Mouse (Mus musculus) frontal cortex, adult 2 months (tissue): ENCODE data around the gene Eml4. TPM values are rescaled to one million over a fixed set of nuclear protein-coding genes. Genes with fewer than 3 reads are reported as not detected.

Experiments
- DNase-seq, 2 experiments: peaks; one replicate each; pipeline ENCODE4 v3.0.0; 2022; ENCODE audit warnings: low spot score in 1 of 2; ENCODE audit errors: extremely low spot score in 1 of 2
- polyA plus RNA-seq: library from polyadenylated mRNA; depleted of rRNA; stranded (reverse); fragments of >200 nt; gene quantifications from 2 replicates; pipeline ENCODE4 v1.2.3, GENCODE M21; 2012

The Eml4 gene
- polyA plus RNA-seq, 1 experiment, result 26.0 TPM

DNA sequence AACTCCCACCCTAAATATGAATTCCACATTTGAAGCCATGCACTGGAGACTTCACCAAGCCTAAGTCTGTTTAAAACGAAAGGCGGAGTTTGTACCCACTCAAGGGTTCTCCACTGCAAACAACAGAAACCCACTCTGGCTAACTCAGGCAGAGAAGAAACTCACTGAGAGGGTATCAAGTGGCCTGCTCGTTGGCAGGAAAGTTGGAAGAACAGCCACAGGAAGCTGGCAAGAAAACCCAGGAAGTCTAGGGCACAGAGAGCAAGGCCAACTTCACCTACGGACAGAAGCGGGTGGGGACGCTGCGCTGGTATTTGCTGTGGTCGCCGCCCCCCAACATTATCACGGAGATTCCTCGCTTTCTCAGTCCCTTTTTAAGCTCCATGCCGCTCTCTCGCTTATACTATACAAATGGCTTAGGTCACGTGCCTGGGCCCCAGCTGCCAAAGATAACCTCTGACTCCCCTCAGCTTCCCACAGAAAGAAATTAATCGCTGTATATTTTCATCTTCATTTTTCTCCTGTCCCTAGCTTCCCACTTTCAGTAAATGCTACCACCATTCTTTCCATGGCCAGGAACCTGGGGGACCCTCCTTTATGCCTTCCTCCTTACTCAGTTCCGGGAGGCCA, 9.7 kb upstream of the Eml4 start:
- no peak for DNase-seq

- no peak for DNase-seq
These were observed 6.5 kb upstream of the Eml4 start for GRCm38 (mm10) chr17:83344226-83344625.

- DNase-seq, result no peak
These were observed 2.5 kb upstream of the Eml4 start for GRCm38 (mm10) chr17:83348056-83348822.

DNA sequence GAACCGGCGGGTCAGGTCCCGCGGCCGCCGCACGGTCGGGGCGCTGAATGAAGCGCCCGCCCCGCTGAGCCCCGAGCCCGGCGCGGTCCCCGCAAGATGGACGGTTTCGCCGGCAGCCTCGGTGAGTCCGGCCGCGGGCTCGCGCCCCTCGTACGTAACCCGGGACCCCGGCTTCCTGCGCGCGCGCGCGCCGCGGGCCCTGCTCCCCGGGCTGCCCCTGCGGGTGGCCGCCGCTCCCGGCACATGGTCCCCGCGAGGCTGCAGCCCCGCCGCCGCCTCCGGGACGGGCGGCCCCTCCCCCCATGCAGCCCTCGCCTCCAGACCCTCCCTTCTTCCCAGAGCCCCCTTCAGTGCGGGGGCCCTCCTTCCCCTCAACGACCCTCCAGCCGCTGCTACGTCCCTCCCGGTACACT, 394 bp downstream of the Eml4 start:
- DNase-seq, result no peak

DNA sequence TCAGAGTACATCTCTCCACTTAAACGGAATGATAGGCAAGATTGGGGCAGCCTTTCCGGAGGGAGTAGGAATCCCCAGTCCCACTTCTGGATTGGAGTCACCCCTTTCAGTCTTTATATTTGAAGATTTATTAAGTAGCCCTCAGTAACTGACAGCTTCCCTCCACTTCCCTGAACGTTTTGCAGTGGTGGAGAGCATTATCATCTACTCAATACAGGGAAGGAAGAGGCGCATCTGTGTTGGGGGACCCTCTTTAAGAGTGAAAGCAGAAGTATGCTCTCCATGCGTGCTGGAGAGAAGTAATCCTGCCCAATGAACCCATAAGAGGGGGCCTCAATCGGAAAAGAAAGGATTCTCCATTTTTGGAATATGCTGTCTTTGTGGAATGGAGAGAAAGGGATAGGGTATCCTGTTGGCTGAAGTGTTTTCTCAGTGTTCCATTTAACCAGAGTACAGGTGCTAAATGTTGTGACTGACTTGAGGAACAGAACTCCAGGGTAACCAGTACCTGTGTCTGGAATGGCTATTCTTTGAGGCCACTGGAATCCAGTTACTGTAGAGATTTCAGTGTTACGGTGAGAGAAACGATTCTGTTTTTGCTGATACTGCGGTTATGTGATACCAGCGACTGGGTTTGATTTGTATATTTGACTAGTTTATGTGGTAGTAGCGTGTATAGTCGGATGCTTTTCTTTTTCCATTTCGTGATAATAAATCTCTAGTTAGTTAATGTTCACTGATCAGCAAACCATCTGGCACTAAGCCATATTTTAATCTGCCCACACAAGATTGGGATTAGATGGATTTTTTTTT, 1.1 kb downstream of the Eml4 start:
- no peak for DNase-seq

- DNase-seq, result no peak
These were observed 1.7 kb downstream of the Eml4 start for GRCm38 (mm10) chr17:83352456-83352855.

DNA sequence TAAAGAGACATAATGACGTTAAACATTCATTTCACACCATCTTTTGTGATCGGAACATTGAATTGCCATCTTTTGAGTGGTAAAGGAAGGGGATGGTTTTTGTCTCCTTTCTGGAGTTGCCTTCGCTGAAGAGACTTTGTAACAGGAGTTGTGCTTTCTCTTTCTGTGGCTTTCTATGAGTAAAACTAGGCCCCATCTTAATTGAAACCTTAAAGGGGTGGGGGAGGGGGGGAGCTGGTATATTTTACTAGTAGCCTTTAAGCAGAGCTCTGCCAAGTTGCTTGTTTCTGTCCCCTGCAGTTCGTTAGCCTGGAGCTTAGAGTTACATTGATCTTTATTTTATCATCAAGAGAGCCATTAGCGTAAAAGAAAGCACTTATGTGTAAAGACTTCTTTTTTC, 2.3 kb downstream of the Eml4 start:
- DNase-seq, result no peak

- DNase-seq, result no peak
These were observed 2.7 kb downstream of the Eml4 start for GRCm38 (mm10) chr17:83353460-83353859.

DNA sequence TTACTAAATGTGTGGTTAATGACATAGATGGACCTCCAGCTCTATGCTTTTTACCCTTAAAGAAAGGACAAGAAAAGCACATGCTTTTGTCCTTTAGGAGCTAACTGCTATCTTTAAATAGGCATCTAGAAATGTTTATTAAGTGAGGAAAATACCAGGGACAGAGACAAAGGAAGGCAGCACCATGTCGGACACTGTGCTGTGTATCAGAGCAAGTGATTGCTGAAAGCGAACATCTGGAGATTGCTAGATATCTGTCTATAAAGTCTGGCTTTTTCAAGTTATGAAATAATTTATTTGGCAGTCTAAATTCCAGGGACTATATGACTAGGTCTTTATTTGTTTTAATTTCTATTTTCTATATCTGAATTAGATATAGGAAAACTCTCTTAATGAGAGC, 4.8 kb downstream of the Eml4 start:
- DNase-seq, result no peak

- no peak for DNase-seq
These were observed 9.2 kb downstream of the Eml4 start for GRCm38 (mm10) chr17:83359934-83360333.

DNA sequence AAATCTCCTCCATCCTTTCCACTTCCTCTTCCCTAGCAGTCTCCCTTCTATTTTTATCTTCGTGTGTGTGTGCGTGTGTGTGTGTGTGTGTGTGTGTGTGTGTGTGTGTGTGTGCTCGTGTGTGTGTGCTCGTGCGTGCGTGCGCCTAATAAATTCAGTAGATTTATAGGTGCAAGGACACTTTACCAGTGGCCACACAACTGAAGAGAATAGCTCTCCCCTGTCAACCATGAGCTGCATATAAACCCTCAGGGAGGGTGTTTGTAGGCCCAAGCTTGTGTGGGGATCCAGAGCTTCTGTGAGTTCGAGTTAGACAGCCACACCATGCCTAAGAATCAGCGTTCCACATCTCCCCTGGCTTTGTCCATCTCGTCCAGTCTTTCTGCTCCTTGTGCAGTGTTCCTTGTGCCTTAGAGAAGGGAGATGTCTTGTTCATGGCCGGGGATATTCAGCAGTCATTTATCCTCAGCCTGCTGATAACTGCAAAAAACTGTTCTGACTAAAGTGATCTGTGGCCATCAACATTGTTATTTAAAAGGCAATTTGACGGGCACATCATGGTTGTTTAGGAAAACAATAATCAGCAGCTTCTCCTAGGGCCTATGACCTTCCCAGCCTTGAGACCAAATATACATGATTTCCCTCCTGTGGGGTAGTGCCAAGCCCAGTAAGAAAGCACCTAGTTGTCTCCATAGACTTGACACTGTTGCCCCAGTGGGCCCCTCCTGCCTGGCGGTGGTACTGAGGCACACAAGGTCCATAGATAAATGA, 10.2 kb downstream of the Eml4 start:
- no peak for DNase-seq

- no peak for DNase-seq
These were observed 12.3 kb downstream of the Eml4 start for GRCm38 (mm10) chr17:83363081-83363480.

GRCm38 (mm10) chr17:83364296-83364695, 13.6 kb downstream of the Eml4 start:
- DNase-seq, result no peak

GRCm38 (mm10) chr17:83365130-83365529, 14.4 kb downstream of the Eml4 start:
- no peak for DNase-seq

DNA sequence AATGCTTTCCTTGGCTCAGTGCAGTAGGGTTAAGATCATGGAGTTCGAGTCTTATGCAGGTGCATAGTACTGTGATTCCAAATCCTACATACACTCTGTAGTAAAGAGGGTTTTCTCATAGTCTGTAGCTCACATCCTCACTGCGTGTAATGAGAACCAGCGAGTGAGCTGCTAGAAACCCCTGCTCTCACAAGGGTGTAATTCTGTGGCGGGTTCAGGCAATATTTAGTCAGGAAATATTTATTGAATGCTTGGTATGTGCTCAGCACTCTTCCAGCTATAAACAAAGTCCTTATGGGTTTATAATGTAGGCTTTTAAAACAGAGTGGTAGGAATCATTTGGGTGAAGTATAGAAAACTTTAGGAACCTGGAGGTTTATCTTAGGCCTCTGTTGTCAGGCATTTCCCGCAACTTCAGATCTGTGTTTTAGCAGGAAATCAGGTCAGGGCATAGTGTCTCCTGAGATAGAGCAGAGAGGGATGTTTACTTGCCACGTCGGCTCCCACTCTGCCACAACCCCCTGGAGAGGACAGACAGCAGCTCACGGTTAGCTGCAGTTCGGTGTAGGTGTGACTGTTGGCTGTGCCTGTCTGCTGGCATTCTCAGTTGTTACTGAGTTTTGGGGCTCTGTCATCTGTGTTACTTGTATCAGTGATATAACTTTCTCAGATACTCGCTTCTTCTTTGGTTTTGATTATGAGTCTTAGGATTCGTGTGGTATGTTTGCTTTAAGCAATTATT, 15.1 kb downstream of the Eml4 start:
- DNase-seq, result no peak

DNA sequence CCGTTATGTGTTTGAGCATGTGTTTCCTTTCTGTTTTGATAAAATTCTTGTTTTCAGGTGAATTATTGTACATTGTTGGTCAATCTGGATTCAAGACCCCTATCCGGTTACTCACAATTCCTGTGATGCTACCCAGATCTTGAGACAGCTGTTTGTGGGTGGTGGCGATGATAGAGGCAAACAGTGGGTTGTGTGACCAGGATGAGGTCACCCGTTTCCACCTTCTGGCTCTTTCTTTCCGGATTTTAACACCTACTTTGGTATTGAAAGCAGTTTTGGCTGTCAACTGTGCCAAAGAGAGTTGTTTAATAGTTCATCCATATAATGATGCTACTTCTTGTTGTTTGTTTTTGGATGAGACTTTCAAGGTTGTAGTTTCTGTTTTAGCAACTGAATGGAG, 16.7 kb downstream of the Eml4 start:
- no peak for DNase-seq

- DNase-seq, result no peak
These were observed 23.4 kb downstream of the Eml4 start for GRCm38 (mm10) chr17:83374123-83374522.

GRCm38 (mm10) chr17:83375848-83376247, 25.1 kb downstream of the Eml4 start:
- DNase-seq, result no peak

- DNase-seq, result no peak
These were observed 26.1 kb downstream of the Eml4 start for GRCm38 (mm10) chr17:83376801-83377200.
